Mouse (Mus musculus) neural tube, embryonic 14.5 days (tissue): ENCODE measurements around the gene Sntg2. TPM values are rescaled to one million over a fixed set of nuclear protein-coding genes. Genes with fewer than 3 reads are reported as not detected.

Source experiments
- ATAC-seq: fragments of 200-750 bp; cut with Nextera tagmentation; 2 replicates; pipeline ENCODE4 v1.8.0; 2017; ENCODE audit warnings: low read depth, mild to moderate bottlenecking, moderate TSS enrichment, moderate library complexity
- H3K27ac ChIP-seq: fragments of 300-500 bp; sonication (generic); 2 replicates; pipeline ENCODE4 v1.5.1; 2014; ENCODE audit warnings: low read depth, mild to moderate bottlenecking, control low read depth, low read length, moderate library complexity, mixed read lengths
- H3K27me3 ChIP-seq: fragments of 300-500 bp; sonication (generic); 2 replicates; pipeline ENCODE4 v1.6.1; 2014; ENCODE audit warnings: low read length; ENCODE audit not compliant: control insufficient read depth, insufficient read depth
- H3K36me3 ChIP-seq: fragments of 300-500 bp; sonication (generic); 2 replicates; pipeline ENCODE4 v1.6.1; 2014; ENCODE audit warnings: low read length, mixed read lengths; ENCODE audit not compliant: control insufficient read depth, insufficient read depth
- H3K4me1 ChIP-seq: fragments of 300-500 bp; sonication (generic); 2 replicates; pipeline ENCODE4 v1.6.1; 2014; ENCODE audit warnings: low read length; ENCODE audit not compliant: control insufficient read depth, insufficient read depth
- H3K4me2 ChIP-seq: fragments of 300-500 bp; sonication (generic); 2 replicates; pipeline ENCODE4 v1.6.1; 2014; ENCODE audit warnings: mild to moderate bottlenecking, low read depth, low read length, control low read depth
- H3K4me3 ChIP-seq: fragments of 300-500 bp; sonication (generic); 2 replicates; pipeline ENCODE4 v1.5.1; 2014; ENCODE audit warnings: low read depth, low read length, control low read depth, mixed read lengths
- H3K9ac ChIP-seq: fragments of 300-500 bp; sonication (generic); replicated peaks from 2 replicates; pipeline ENCODE4 v1.6.1; 2014; ENCODE audit warnings: low read depth, mild to moderate bottlenecking, control low read depth, low read length, mixed read lengths
- H3K9me3 ChIP-seq: fragments of 300-500 bp; sonication (generic); 2 replicates; pipeline ENCODE4 v1.6.1; 2016; ENCODE audit warnings: low read length; ENCODE audit not compliant: control insufficient read depth
- WGBS: fragments of 180-500 bp; shearing (Covaris S2); extraction: QIAGEN DNeasy Blood & Tissue Kit; methylation state at CpG from one replicate; pipeline ENCODE4 v1.1.7; 2014; 5-methylcytosine and 5-hydroxymethylcytosine counted together
- polyA plus RNA-seq: library from polyadenylated mRNA; unstranded; fragments of >200 nt; fragmentation: Nextera tagmentation; extraction: Ambion mirVana; gene quantifications from 2 replicates; pipeline ENCODE4 v1.2.1, GENCODE M21; 2014

Sntg2 gene
- polyA plus RNA-seq, 1 experiment from 2014 or later, result 9.3 TPM

- no peaks in the 10 kb centered on the region for H3K36me3 ChIP-seq
- peak; percentile 41; the same call in 1 of the 2 replicates for ATAC-seq
- H3K4me1 ChIP-seq, result peaks cover 7% of the 10 kb centered on the region; the same call in 1 of the 2 replicates
- H3K4me2 ChIP-seq, result no peak overlapping the region
- H3K4me3 ChIP-seq, result no peak overlapping the region
- 63% methylated on average over 5 of the region's 5 CpGs for WGBS
- no peak overlapping the region for H3K27ac ChIP-seq
- H3K27me3 ChIP-seq, result no peaks in the 10 kb centered on the region
- H3K9me3 ChIP-seq, result no peaks in the 10 kb centered on the region
- H3K9ac ChIP-seq, result no peak overlapping the region
Measured at GRCm38 (mm10) chr12:30308197-30308939, 64.8 kb downstream of the Sntg2 start.

DNA sequence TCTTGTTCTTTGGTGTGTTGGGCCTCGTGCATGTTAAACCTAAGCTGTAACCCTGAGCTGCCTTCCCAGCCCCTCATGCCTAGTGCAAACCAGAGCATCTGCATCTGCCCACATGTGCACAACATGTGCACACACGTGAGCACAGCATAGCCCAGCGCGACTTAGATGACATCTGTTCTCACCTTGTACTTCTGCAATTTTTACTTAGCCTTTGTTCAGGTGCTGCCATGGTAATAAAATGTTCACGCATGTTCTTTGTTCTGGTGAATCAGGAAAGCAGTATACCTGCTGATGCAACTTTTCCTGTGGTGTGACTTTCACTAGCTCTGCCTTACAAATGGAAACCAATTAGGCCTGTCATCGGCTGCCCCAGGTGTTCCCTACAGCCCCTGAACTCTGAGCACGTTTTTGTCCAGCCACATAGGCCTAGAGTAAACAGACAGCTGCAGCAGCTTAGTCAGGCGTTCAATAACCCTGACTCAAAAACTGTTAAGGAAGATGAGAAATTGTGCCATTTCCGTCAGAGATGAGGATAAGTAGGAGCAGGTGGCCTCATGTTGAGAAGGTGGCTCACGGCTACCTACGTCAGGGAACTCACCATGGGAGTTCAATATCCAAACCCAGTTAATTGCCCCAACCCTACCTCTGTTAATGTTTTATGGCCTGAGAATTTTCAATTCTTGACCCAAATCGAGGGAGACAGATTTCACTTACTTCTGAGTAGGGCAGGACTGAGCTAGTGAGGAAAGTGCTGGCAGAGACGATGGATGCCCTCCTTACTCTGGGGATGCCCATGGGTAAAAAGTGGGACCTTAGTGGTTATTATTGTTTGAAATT, 80.2 kb downstream of the Sntg2 start:
- no peaks in the 10 kb centered on the region for H3K4me1 ChIP-seq
- no peaks in the 10 kb centered on the region for H3K9me3 ChIP-seq
- no peaks in the 10 kb centered on the region for H3K36me3 ChIP-seq
- no peak overlapping the region for H3K4me2 ChIP-seq
- no peak overlapping the region for H3K9ac ChIP-seq
- WGBS, result 79% methylated on average over 13 of the region's 13 CpGs
- no peak for ATAC-seq
- no peak overlapping the region for H3K27ac ChIP-seq
- H3K4me3 ChIP-seq, result no peak overlapping the region
- H3K27me3 ChIP-seq, result no peaks in the 10 kb centered on the region

DNA sequence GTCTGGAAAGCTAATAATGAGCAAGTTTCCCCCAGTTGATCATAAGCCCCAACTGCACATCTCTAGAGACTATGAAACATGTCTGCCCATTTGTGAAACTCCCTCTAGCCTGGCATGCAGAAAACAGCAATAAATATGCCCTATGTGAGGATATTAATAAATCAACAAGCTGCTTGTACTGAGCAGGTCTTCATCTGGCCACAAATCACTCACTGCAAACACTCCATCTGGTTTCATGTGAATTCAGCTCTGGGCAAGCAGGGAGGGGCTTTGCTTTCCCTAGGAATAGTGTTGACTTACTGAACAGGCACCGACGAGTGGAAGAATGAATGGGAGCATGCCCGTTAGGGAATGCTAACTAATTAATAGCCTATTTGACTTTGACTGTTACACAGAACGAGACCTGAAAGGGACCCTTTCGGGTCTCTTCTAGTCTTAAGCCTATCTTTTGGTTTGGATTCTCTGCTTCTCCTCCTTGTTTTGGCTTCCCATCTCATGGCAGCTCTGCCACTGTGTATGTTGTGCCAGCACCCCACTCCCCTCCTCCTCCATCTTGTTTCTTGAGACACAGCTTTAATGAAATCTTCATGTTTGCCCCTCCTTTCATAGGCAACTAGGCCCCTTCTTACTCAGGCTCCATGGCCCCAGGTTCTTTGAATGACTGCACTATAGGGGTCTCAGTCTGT, 86.1 kb downstream of the Sntg2 start:
- WGBS, result 27% methylated on average over 5 of the region's 5 CpGs
- Histone ChIP-seq H3K4me3 (no peak overlapping the region), H3K27ac (no peak overlapping the region), H3K4me2 (no peak overlapping the region), H3K4me1 (0 out of 2 replicates have a peak, but pooled peaks cover 6% of the 10 kb centered on the region), H3K27me3 (no peaks in the 10 kb centered on the region), H3K9ac (no peak overlapping the region), H3K36me3 (no peaks in the 10 kb centered on the region), H3K9me3 (no peaks in the 10 kb centered on the region)
- ATAC-seq, result peak; percentile 86

DNA sequence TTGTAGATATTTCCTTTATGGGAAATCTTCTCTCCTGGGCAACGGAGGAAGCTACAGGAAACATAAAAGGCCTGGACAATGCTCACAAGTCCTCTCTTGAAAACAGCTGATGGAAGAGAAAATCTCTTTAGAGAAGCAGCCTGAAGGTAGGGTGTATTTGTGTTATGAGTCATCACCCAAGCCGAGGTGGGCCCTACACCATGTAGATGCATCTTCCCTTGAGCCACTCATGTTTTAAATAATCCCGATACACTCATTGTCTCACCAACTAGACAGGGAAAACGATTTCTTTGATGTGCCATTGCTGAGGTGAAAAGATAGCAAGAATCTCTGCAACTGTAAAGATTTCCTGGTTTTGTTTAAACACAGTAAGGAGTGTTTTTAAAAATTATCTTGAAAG, 89.4 kb downstream of the Sntg2 start:
- 83% methylated on average over 4 of the region's 4 CpGs for WGBS
- no peak for ATAC-seq
- Histone ChIP-seq H3K4me3 (no peak overlapping the region), H3K9ac (no peak overlapping the region), H3K27ac (no peak overlapping the region), H3K27me3 (no peaks in the 10 kb centered on the region), H3K9me3 (no peaks in the 10 kb centered on the region), H3K36me3 (no peaks in the 10 kb centered on the region), H3K4me2 (no peak overlapping the region), H3K4me1 (0 out of 2 replicates have a peak, but pooled peaks cover 6% of the 10 kb centered on the region)

GRCm38 (mm10) chr12:30272242-30272985, 100.8 kb downstream of the Sntg2 start:
- no peak overlapping the region for H3K9ac ChIP-seq
- no peaks in the 10 kb centered on the region for H3K4me1 ChIP-seq
- H3K27me3 ChIP-seq, result no peaks in the 10 kb centered on the region
- H3K9me3 ChIP-seq, result no peaks in the 10 kb centered on the region; the same call in 1 of the 2 replicates
- H3K4me2 ChIP-seq, result no peak overlapping the region
- WGBS, result 89% methylated on average over 8 of the region's 8 CpGs
- H3K27ac ChIP-seq, result no peak overlapping the region
- ATAC-seq, result no peak
- H3K4me3 ChIP-seq, result no peak overlapping the region
- H3K36me3 ChIP-seq, result no peaks in the 10 kb centered on the region

GRCm38 (mm10) chr12:30264206-30264605, 109.0 kb downstream of the Sntg2 start:
- H3K9me3 ChIP-seq, result no peaks in the 10 kb centered on the region
- H3K4me2 ChIP-seq, result no peak overlapping the region
- 46% methylated on average over 5 of the region's 5 CpGs for WGBS
- H3K27ac ChIP-seq, result no peak overlapping the region
- H3K9ac ChIP-seq, result no peak overlapping the region
- no peaks in the 10 kb centered on the region for H3K36me3 ChIP-seq
- ATAC-seq, result no peak
- no peak overlapping the region for H3K4me3 ChIP-seq
- H3K27me3 ChIP-seq, result no peaks in the 10 kb centered on the region
- H3K4me1 ChIP-seq, result no peaks in the 10 kb centered on the region

- Histone ChIP-seq H3K4me3 (no peak overlapping the region), H3K27ac (no peak overlapping the region), H3K4me2 (no peak overlapping the region), H3K9ac (no peak overlapping the region), H3K9me3 (no peaks in the 10 kb centered on the region), H3K27me3 (no peaks in the 10 kb centered on the region), H3K4me1 (no peaks in the 10 kb centered on the region), H3K36me3 (no peaks in the 10 kb centered on the region)
- 37% methylated on average over 2 of the region's 2 CpGs for WGBS
- no peak for ATAC-seq
Measured at GRCm38 (mm10) chr12:30261187-30261586, 112.0 kb downstream of the Sntg2 start.

DNA sequence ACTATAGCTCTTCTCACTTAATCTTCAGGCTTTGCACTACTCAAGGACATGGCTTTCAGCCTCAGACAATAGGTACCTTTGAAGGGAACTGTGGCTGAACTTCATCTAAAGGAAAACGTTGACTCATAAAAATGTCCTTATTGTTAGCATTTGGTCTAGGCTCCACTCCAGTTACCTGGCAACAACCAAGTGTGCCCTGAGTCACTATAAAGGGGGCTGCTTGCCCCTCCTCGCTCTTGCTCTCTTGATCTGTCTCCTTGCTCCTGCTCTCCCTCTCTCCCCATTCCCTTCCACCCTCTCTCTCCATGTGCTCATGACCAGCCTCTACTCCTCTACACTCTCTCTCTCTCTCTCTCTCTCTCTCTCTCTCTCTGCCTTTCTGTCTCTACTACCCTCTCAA, 114.5 kb downstream of the Sntg2 start:
- Histone ChIP-seq H3K27me3 (no peaks in the 10 kb centered on the region), H3K36me3 (no peaks in the 10 kb centered on the region), H3K9ac (no peak overlapping the region), H3K27ac (no peak overlapping the region), H3K4me1 (no peaks in the 10 kb centered on the region), H3K9me3 (no peaks in the 10 kb centered on the region), H3K4me2 (no peak overlapping the region), H3K4me3 (no peak overlapping the region)
- no peak for ATAC-seq
- 29% methylated on average over 2 of the region's 2 CpGs for WGBS
